8 mouse cellular contexts compared by ENCODE assay signal in the genomic region with DNA sequence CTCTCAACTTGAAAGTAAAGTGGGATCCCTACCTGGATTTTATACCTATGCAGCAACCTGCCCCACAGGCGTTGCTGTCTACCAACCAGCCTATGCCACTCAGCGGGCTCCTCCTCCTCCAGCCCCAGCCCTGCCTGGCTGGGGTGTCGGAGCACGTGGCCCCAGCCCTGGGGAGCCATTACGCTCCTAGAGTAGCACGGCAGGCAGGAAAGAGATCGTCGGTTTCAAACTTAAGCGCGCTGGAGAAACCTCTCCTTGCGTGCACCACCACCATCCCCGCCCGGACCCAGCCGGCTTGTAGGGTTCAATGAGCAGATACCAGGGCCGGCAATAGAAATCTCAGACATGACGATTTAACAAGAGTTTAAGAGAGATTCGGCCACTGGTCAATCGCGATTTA. TPM values are rescaled to one million over a fixed set of nuclear protein-coding genes. Genes with fewer than 3 reads are reported as not detected.
DNase-seq lines count a peak whose midpoint lies in the region; ATAC-seq and TF ChIP-seq lines count a peak whose summit lies in the region.

No protein-coding gene starts in this region.

- peaks cover 52% of the 10 kb centered on the region for H3K79me2 ChIP-seq in MEL (ENCODE audit: control insufficient read depth, insufficient read depth, low read length, poor library complexity)

- ATAC-seq in neural tube, embryonic 14.5 days (ENCODE audit: low read depth), result peak; percentile 55

- no peaks in the 10 kb centered on the region for H3K27me3 ChIP-seq in MEL (ENCODE audit: control insufficient read depth in 1 of 2, insufficient read depth in 2 of 2, low read length in 2 of 2)
- H3K27me3 ChIP-seq in neural tube, embryonic 14.5 days (ENCODE audit: control insufficient read depth, insufficient read depth, low read length), result no peaks in the 10 kb centered on the region

- peak overlapping the region; percentile 85 for H3K4me2 ChIP-seq in neural tube, embryonic 14.5 days (ENCODE audit: low read depth, low read length)

- H3K9ac ChIP-seq in MEL (ENCODE audit: control insufficient read depth, low read depth, low read length, poor library complexity, severe bottlenecking), result peak overlapping the region; percentile 95
- H3K9ac ChIP-seq in neural tube, embryonic 14.5 days (replicated peaks; ENCODE audit: low read depth, low read length), result peak overlapping the region; percentile 74

- TF ChIP-seq POLR2A in MEL (IDR thresholded peaks at IDR 0.05; ENCODE audit: control insufficient read depth in 1 of 2, insufficient read depth in 1 of 2, low read depth in 1 of 2, low read length in 2 of 2, poor library complexity in 1 of 2), result no peak

- under 1% methylated on average over 19 of the region's 19 CpGs for WGBS in neural tube, embryonic 14.5 days

- peaks cover 0 to 34% of the 10 kb centered on the region in 2 experiments; a peak in 2 of 4 replicates for H3K36me3 ChIP-seq in MEL (ENCODE audit: control insufficient read depth in 1 of 2, insufficient read depth in 2 of 2, low read length in 2 of 2)
- no peaks in the 10 kb centered on the region for H3K36me3 ChIP-seq in neural tube, embryonic 14.5 days (ENCODE audit: control insufficient read depth, insufficient read depth, low read length)

- H3K9me3 ChIP-seq in MEL (replicated peaks; ENCODE audit: insufficient read depth, low read length), result no peaks in the 10 kb centered on the region
- H3K9me3 ChIP-seq in neural tube, embryonic 14.5 days (ENCODE audit: control insufficient read depth, low read length), result no peaks in the 10 kb centered on the region

- DNase-seq in MEL (ENCODE audit: low read depth, low spot score), result peak; percentile 80
- DNase-seq in cerebellum, adult 8-10 months, result peak; percentile 51
- peak; percentile 54 for DNase-seq in forelimb bud, embryonic 11.5 days (ENCODE audit: low read depth, low spot score)
- peak; percentile 63 for DNase-seq in heart, postnatal 4 days
- DNase-seq in layer of hippocampus, adult 2 months (ENCODE audit: low spot score in 2 of 2), result peak; percentile 59 to 64
- DNase-seq in lung, adult 18-20 months, result peak; percentile 77 to 82
- peak; percentile 57 for DNase-seq in testis, postnatal 14 days (ENCODE audit: low spot score)

- peaks cover 5 to 33% of the 10 kb centered on the region in 2 experiments for H3K4me1 ChIP-seq in MEL (ENCODE audit: control insufficient read depth in 1 of 2, insufficient read depth in 2 of 2, low read length in 2 of 2)
- peaks cover 12% of the 10 kb centered on the region for H3K4me1 ChIP-seq in neural tube, embryonic 14.5 days (ENCODE audit: control insufficient read depth, insufficient read depth, low read length)

- peak in 1 of 2 experiments; percentile 27; a peak in 1 of 4 replicates for TF ChIP-seq EP300 in MEL (IDR thresholded peaks at IDR 0.05; ENCODE audit: low read depth in 1 of 2, low read length in 2 of 2)

- no peak for TF ChIP-seq CTCF in MEL (IDR thresholded peaks at IDR 0.05 in 2 of 3, conservative IDR thresholded peaks at IDR 0.05 in 1 of 3; ENCODE audit: control insufficient read depth in 1 of 3, insufficient read depth in 1 of 3, low read depth in 2 of 3, low read length in 3 of 3, poor library complexity in 1 of 3, severe bottlenecking in 1 of 3)
- no peak for TF ChIP-seq CTCF in layer of hippocampus, adult 2 months (conservative IDR thresholded peaks at IDR 0.05)

- H3K4me3 ChIP-seq in MEL (ENCODE audit: control insufficient read depth in 1 of 2, insufficient read depth in 1 of 2, low read depth in 2 of 2, low read length in 2 of 2), result peak overlapping the region; percentile 65 to 77
- H3K4me3 ChIP-seq in layer of hippocampus, adult 2 months, result peak overlapping the region; percentile 61
- H3K4me3 ChIP-seq in neural tube, embryonic 14.5 days (ENCODE audit: low read depth, low read length), result peak overlapping the region; percentile 80

- no peak for TF ChIP-seq RAD21 in MEL (IDR thresholded peaks at IDR 0.05; ENCODE audit: low read depth, low read length)

- peak overlapping the region; percentile 67 for H3K27ac ChIP-seq in MEL (ENCODE audit: control insufficient read depth, low read depth, low read length)
- H3K27ac ChIP-seq in layer of hippocampus, adult 2 months, result peak overlapping the region; percentile 95
- H3K27ac ChIP-seq in neural tube, embryonic 14.5 days (ENCODE audit: low read depth, low read length), result peak overlapping the region; percentile 90

TF ChIP-seq in MEL, 35 proteins besides CTCF, POLR2A, EP300 and RAD21 (continues in another document):
- TF ChIP-seq SIN3A (IDR thresholded peaks at IDR 0.05; ENCODE audit: low read length) (no peak), JUND (IDR thresholded peaks at IDR 0.05; ENCODE audit: low read depth, low read length) (no peak), MAFK (IDR thresholded peaks at IDR 0.05; ENCODE audit: borderline replicate concordance, low read depth, low read length) (0 out of 2 replicates have a peak, but pooled peaks have one; percentile 22), POLR2AphosphoS5 (IDR thresholded peaks at IDR 0.05; ENCODE audit: borderline replicate concordance, low read depth, low read length) (no peak), POLR2AphosphoS2 (IDR thresholded peaks at IDR 0.05; ENCODE audit: low read length) (no peak), MXI1 (IDR thresholded peaks at IDR 0.05; ENCODE audit: low read depth, low read length) (peak; percentile 88; the same call in 1 of the 2 replicates), USF1 (IDR thresholded peaks at IDR 0.05; ENCODE audit: low read depth, low read length) (peak; percentile 87), TAL1 (IDR thresholded peaks at IDR 0.05; ENCODE audit: low read length) (no peak), ZKSCAN1 (IDR thresholded peaks at IDR 0.05; ENCODE audit: low read depth, low read length) (no peak), TCF12 (IDR thresholded peaks at IDR 0.05; ENCODE audit: low read depth, low read length) (no peak; the same call in 1 of the 2 replicates), CHD1 (IDR thresholded peaks at IDR 0.05; ENCODE audit: low read depth, low read length) (no peak; the same call in 1 of the 2 replicates), E2F4 (IDR thresholded peaks at IDR 0.05; ENCODE audit: borderline replicate concordance, low read depth, low read length) (no peak), KAT2A (conservative IDR thresholded peaks at IDR 0.05; ENCODE audit: low read depth, low read length) (no peak), MEF2A (IDR thresholded peaks at IDR 0.05; ENCODE audit: extremely low read depth, insufficient replicate concordance, low read depth, low read length, poor library complexity, severe bottlenecking) (0 out of 2 replicates have a peak, but pooled peaks have one; percentile 35), HCFC1 (IDR thresholded peaks at IDR 0.05; ENCODE audit: low read depth, low read length) (no peak), ZC3H11A (IDR thresholded peaks at IDR 0.05; ENCODE audit: low read depth, low read length) (no peak), MAX (IDR thresholded peaks at IDR 0.05; ENCODE audit: low read length) (peak; percentile 98), GATA1 (IDR thresholded peaks at IDR 0.05; ENCODE audit: low read depth, low read length) (no peak), ETS1 (IDR thresholded peaks at IDR 0.05; ENCODE audit: low read depth, low read length) (peak; percentile 49), GABPA (IDR thresholded peaks at IDR 0.05; ENCODE audit: low read depth, low read length) (peak; percentile 15; the same call in 1 of the 2 replicates), RCOR1 (IDR thresholded peaks at IDR 0.05; ENCODE audit: low read depth, low read length) (no peak), ZMIZ1 (IDR thresholded peaks at IDR 0.05; ENCODE audit: low read depth, low read length) (peak; percentile 71; the same call in 1 of the 2 replicates), MYC (IDR thresholded peaks at IDR 0.05; ENCODE audit: low read depth, low read length) (peak; percentile 96; the same call in 1 of the 2 replicates), MAZ (IDR thresholded peaks at IDR 0.05; ENCODE audit: low read depth, low read length) (0 out of 2 replicates have a peak, but pooled peaks have one; percentile 26), ZNF384 (IDR thresholded peaks at IDR 0.05; ENCODE audit: low read depth, low read length) (no peak), SMC3 (IDR thresholded peaks at IDR 0.05; ENCODE audit: low read depth, low read length) (0 out of 2 replicates have a peak, but pooled peaks have one; percentile 16), MYB (IDR thresholded peaks at IDR 0.05; ENCODE audit: low read depth, low read length) (no peak), NRF1 (IDR thresholded peaks at IDR 0.05; ENCODE audit: insufficient read depth, low read depth, low read length, poor library complexity, severe bottlenecking) (no peak), ELF1 (IDR thresholded peaks at IDR 0.05; ENCODE audit: low read depth, low read length) (no peak), BHLHE40 (IDR thresholded peaks at IDR 0.05; ENCODE audit: borderline replicate concordance, low read depth, low read length) (no peak), UBTF (IDR thresholded peaks at IDR 0.05; ENCODE audit: borderline replicate concordance, insufficient read depth, low read depth, low read length) (no peak)

RNA-seq across cellular contexts. Expression of a gene that starts 1.7 kb away (rescaled TPM):
- 26.2 and 26.3 TPM in 2 replicates for total RNA-seq in MEL (2012; rRNA removed)
- 100 to 1,000 TPM in 1 of 2 experiments, 10 to 100 TPM in 1; 40.3 to 217 TPM for polyA plus RNA-seq in MEL (2012; ENCODE audit: insufficient read depth in 1 of 2, insufficient read length in 2 of 2, low read depth in 1 of 2, low replicate concordance in 2 of 2, missing spikeins in 1 of 2)
- total RNA-seq in heart, postnatal 4 days (2021), result 1 to 10 TPM; 3.5 to 4.7 TPM
- 1 to 10 TPM; 5.3 to 6.8 TPM for total RNA-seq in layer of hippocampus, adult 2 months (2021)
- 7.2 and 7.8 TPM in 2 replicates for polyA plus RNA-seq in neural tube, embryonic 14.5 days (2014; fragmentation: Nextera tagmentation; extraction: Ambion mirVana)

RNA-seq across cellular contexts. Expression of a gene that starts 16.3 kb away (rescaled TPM):
- total RNA-seq in MEL (2012; rRNA removed), result 14.6 and 18.8 TPM in 2 replicates
- polyA plus RNA-seq in MEL (2012; ENCODE audit: insufficient read depth in 1 of 2, insufficient read length in 2 of 2, low read depth in 1 of 2, low replicate concordance in 2 of 2, missing spikeins in 1 of 2), result 10 to 100 TPM in 1 of 2 experiments, not detected in 1; 15.3 TPM
- 1,000 to 10,000 TPM; 1,069 to 1,171 TPM for total RNA-seq in heart, postnatal 4 days (2021)
- total RNA-seq in layer of hippocampus, adult 2 months (2021), result 10 to 100 TPM; 13.2 to 14.9 TPM
- 22.7 and 30.7 TPM in 2 replicates for polyA plus RNA-seq in neural tube, embryonic 14.5 days (2014; fragmentation: Nextera tagmentation; extraction: Ambion mirVana)

RNA-seq across cellular contexts. Expression of a gene that starts 36.6 kb away (rescaled TPM):
- 0.42 and 0.62 TPM in 2 replicates for total RNA-seq in MEL (2012; rRNA removed)
- 1 to 10 TPM in 1 of 2 experiments, not detected in 1; 5.0 TPM for polyA plus RNA-seq in MEL (2012; ENCODE audit: insufficient read depth in 1 of 2, insufficient read length in 2 of 2, low read depth in 1 of 2, low replicate concordance in 2 of 2, missing spikeins in 1 of 2)
- 10 to 100 TPM; 35.3 to 43.8 TPM for total RNA-seq in heart, postnatal 4 days (2021)
- 10 to 100 TPM; 11.0 to 13.9 TPM for total RNA-seq in layer of hippocampus, adult 2 months (2021)
- polyA plus RNA-seq in neural tube, embryonic 14.5 days (2014; fragmentation: Nextera tagmentation; extraction: Ambion mirVana), result 13.2 and 20.3 TPM in 2 replicates

Comparison
In these comparisons a context has a peak if more than half of its experiments do, and no peak if none do; other contexts are left out.
1. Peak in every context shown above with its lines: DNase-seq, ATAC-seq, H3K4me3 ChIP-seq and H3K27ac ChIP-seq.
2. RNA of a gene that starts 16.3 kb away (total RNA-seq): 1,069 to 1,171 TPM in heart, postnatal 4 days; 13.2 to 14.9 TPM in layer of hippocampus, adult 2 months and 14.6 to 18.8 TPM in MEL; every median in the first group is over 10 times any median in the second.